Mouse (Mus musculus): ENCODE measurements at regions not wholly inside any gene's neighbourhood (a gene's known extent, or its start where the extent isn't known, plus 50 kb on each side); places are given as distances from the start of the nearest gene placed in this dataset.

DNA sequence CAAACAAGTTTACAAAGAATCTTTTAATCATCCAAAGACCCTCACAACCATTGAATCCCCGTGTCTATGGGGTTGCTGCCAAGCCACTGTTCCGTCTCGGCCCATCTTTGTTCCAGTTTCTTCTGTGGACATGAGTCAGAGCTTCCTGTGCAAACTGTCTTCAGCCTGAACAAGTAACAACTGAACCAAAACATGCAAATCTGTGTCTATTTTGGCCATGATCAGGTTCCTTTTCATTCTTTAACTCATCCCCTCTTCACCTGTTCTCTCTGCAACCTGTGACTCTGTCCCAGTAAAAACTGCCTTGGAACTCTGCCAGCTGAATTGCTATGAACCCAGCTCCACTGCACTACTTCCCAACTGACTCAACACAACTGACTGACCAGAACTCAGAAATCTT lies 563.2 kb downstream of the Nfib start:
- TF ChIP-seq CTCF (IDR thresholded peaks at IDR 0.05; ENCODE audit: insufficient read depth, low read depth, low read length) (no peak), POLR2A (IDR thresholded peaks at IDR 0.05; ENCODE audit: insufficient read depth, low read depth, low read length) (no peak)

All from olfactory bulb, adult 2 months (tissue).